Mouse (Mus musculus) urinary bladder, postnatal 36 days (tissue): ENCODE measurements around the gene Scin.
"Not testable (repeated sequence)": the region's sequence is repeated elsewhere in the genome, so short reads cannot be mapped to it uniquely, and the experiment has no call there.

Source experiments
- DNase-seq, 2 experiments: peaks; one replicate each; pipeline ENCODE4 v3.0.0; 2022; ENCODE audit warnings: low spot score in 2 of 2, mixed read lengths in 1 of 2

The Scin gene

DNA sequence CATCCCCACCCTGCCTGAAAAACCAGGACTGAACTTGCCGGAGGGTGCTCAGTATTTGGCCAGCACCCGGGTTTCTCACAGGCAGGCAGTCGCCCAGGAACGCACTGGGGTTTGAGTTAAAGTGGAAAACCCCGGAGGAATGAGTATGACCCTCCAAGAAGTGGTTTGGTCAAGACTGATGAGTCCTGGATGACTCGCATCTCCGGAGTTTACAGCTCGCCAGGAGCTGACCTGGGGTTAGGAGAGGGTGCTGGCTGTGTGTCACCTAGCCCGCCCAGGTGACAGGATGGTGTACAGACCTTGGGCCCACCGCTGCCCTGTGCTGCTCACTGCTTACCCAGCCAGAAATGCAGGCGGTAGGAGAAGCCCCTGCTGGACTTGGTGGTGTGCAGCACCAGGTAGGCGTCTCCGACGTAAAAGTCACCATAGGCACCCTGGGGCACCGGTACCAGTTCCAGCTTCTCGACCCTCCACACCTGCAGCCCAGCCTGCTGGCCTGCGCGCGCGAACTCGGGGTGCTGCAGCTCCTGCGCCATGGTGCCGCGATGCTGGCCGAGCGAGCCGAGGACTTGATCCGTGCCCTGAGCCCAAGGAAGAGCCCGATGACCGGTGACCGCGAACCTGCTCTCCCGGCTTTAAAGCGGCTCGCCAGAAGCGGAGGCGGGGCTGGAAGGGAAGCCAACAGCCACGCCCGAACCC, at the start of gene Scin:
TSS of gene Scin (minus strand) at position 656 of the 699 bp plus-strand sequence.
- DNase-seq: peak; percentile 10 to 33

DNA sequence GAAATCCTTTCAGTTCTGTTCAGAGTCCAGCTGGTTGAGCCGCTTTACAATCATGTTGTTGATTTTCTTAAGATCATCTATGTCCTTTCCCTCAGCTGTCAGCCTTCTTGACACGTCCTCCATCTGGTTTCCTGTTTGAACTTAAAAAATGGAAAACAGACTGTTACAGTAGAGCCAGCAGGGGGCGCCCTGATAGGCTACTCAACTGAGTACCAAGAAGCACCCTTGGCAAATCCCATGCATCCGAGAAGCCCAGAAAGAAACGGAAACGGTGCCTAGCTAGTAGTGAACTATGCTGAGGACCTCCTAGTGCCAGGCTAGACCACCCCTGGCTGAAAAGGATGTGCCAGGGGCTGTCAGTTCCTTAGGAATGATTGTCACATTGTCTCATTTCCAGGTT, 43.1 kb upstream of the Scin start:
- no peak for DNase-seq

DNA sequence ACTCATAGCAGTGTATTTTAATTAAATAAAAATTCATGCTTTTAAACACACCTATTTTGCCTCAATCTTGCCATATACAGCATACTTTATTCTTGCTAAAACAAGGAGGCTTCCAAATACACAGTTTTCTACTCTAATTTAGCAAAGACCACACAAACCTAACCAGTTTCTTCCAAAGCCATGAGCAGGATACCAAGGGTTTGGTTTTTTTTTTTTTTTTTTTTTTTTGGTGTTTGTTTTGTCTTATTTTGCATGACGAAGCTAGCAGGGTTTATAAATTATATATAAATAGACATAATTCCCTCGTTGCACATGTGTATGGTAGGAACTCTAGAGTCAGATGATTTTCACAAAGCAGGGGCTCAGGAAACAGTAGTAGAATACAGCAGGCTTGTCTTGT, 42.1 kb upstream of the Scin start:
- no peak for DNase-seq

DNA sequence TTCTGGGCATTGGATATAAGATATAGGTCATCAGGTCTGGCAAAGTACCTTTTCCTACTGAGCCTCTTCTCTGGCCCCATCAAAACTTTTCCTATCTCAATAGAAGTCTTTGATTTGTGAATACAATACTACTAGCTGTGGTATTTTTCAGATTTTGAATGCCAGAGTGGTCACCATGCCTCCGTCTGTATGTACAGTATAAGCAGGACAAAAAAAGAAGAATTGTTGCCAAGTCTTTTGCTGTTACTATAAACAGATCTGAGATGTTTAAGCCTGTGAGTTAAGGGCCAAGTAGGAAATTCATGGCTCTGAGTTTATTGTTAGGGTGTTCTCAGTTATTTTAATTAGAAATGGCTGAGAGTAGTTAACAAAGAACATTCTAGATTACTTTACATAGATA, 41.1 kb upstream of the Scin start:
- DNase-seq: not testable (repeated sequence)

DNA sequence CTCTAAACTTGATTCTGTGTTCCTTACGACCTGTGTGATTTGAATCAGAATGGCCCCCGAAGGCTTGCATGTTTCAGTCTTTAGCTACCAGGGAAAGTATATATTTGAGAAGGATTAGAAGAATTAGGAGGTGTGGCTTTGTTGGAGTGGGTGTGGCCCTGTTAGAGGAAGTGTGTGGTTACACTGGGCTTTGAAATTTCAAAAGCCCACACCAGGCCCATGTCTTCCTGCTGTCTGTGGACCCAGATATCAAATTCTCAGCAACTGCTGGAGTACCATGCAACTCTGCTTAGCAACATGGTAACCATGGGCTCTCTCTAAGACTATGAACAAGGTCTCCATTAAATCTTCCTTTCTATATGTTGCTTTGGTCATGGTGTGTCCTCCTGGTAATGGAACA, 37.6 kb upstream of the Scin start:
- no peak for DNase-seq

DNA sequence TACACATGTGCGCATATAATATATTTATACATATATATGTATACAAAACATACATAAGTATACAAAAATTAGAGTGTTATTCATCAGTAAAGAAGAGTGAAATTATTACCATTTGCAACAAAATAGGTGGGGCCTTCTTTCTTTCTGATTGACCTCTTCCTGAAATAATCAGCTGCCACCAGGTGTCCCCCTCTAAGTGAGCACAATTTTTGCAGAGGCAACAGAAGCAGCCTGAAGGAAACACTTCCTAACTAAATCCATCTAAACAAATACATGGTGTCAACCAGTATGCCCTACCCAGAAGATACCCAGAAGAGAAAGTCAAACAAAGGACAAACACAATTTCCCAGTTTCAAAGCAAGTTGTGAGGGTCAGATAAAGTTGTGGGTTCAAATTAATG, 35.6 kb upstream of the Scin start:
- no peak for DNase-seq

DNA sequence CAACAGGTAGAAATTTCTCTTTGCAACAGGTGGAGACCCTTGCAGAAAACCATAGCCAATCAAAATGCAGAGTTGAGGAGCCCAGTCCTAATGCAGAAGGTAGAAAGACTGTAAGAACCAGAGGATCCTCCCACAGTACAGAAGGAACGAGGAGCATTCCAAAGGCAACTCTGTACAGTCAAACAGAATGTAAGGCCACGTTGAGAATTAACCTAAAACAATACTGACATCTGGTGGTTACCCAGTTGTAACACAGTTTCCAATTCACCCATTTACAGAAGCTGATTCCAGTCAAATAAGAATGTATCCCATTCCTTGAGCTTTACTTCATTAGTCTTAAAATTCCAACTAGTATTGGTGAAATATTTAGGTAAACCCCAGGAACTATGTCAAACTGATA, 30.6 kb upstream of the Scin start:
- DNase-seq: no peak

DNA sequence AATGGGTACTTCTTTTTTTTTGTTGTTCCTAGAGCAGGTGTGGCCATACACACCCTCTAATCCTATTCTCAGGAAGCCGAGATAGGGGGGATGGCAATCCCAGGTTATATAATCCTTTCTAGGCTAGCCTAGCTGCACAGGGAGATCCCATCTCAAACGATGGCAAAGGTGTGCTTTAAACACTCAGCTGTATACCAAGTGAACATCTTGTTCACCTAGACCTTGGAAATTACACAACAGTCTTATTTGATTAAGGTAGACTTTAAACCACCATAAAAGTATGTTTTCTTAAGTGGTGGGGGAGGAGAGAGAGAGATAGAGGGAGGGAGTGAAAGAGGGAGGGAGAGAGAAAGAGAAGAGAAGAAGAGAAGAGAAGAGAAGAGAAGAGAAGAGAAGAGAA, 26.7 kb upstream of the Scin start:
- DNase-seq: no peak

DNA sequence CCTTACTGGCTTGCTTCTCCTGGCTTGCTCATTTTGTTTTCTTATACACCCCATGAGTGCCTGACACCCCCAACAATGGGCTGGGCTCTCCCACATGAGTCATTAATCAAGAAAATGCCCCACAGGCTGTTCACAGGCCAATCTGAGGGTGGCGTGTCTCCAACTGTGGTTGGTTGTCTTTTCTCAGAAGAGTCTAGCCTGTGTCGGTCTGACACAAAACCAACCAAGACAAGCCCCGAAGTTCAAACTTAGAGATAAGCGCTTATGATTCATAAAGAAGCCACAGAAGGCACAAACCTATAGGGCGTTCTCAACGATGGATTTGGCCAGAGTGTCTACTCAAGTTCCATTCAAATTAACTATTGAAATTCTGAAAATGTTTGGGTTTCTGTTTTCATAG, 20.2 kb upstream of the Scin start:
- no peak for DNase-seq

DNA sequence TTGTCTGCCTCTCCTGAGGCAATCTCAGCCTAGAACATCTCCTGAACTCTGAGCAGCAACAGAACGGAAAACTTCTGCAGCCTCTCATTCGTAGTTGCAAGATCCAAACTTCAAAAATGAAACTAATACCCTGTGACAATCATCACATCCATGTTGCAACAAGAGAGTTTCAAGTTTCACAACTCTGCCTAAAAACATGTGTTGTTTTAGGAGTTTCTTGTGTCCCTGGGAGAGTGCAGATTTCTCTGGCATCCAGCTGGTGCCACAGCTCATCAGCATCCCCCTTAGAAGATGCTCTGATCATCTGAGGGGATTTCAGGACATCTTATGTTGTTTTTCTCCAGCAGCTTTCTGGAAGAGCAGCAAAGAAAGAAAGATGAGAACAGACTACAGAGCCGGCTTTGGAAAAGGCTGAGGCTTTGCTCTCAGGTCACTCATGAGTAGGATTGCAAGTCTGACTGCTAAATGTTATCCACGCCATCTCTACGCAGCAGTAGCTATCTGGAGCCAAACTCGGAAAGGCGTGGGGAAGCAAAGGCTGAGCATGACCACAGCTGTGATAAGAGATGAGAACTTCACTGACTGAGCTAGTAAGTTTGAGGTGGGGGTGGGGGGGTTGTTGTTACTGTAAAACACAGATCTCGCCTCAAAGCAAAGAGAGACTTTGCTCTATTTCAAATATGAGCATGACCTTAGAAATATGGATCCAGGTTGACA, 18.5 kb upstream of the Scin start:
- DNase-seq: no peak

DNA sequence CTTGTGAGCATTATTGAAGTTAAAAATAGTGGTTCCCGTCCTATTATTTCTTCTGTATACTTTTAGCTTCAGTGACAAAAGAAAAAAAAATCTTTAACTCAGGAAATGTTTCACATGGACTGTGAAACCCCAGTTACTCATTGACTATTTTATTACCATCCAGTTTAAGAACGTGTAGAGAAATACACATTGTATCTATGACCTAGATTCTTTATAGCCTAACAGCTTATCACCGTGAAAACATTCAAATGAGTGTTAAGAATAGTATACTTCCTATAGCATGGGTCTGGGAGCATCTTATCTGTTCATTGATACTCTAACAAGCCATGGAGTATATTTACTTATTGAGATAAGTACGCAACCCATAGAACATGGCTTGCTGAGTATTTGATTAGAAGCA, 13.3 kb upstream of the Scin start:
- no peak for DNase-seq

DNA sequence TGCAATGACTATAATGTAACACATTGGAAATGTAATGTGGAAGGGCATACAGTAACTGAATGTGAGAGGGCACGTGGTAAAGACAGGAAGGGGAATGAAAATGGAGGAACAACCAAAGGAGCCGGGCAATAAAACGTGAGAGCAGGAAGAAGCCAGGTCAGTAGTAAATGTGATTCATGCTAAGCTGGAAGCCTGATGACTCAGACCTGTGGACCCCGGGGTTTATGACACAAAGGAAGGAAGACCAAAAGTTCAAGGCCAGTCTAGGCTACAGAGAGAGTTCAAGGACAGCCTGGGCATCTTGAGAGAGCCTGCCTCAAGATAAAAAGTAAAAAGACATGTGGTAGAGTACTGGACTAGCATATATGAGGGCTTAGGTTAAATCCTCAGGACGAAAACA, 12.5 kb upstream of the Scin start:
- DNase-seq: no peak

DNA sequence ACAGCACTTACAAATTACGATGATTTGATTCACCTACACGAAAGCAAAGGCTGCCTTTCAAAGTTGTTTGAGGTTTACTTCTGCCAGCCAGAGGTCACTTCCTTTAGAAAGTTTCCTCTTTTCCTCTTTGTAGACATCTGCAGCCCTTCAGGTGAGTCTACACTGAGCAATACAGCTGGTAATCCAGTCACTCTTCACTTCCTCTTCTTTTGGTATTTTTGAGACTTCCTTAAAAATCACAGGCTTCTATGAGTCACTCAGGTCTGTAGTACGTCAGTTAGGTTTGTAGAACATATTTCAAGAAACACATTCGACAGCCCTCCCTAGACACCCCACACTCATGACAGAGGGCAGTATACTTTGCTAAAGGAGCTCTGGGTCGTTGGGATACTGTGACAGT, 6.7 kb upstream of the Scin start:
- DNase-seq: no peak

DNA sequence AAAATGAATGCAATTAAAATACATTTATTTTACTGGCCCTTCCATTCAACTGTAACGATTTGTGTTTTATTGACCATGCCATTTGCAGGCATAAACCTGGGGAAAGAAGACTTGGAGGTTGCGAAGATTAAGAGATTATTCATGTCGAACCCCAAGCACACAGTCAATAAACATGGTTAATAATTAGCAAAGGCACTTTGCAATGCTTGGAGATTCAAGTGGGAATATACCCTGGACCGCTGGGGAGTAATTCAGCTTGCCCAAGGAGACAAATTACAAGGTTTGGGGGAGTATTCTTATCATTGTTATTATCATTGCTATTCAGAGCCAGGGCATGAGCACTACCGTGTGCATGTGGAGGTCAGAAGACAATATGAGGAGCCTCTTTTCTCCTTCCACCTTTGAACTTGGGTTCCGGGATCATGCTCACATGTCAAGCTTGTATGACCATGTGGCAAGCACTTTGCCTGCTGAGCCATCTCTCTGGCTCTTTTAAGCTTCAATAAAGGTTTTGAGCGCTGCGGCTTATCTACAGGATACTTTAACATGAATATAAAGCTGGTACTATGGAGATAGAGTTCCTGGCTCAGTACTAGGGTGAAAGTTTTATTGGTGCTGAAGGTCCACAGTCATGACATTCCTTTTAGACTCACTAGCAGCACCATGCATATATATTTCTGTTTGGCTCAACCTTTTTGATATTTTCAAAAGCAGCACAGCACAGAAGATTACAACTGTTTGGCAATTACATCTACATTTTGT, 5.6 kb upstream of the Scin start:
- DNase-seq: no peak

DNA sequence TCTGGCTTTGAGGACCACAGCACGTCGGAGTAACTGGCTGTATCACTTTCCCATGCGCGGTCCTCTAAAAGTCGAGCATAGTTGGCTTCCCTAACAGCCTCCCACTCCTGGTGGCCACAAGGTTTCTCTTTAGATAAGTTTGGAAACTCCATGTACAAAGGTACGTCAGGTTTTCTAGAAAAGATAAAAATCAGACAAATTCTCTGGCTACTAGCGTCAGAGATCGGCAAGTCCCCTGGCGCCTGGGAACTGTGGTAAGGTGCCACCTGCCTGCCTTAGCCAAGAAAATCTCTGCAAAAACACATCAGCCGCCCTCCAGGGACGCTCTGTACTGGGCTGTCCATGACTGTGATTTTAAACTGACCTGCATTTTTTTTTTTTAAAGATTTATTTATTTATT, 501 bp upstream of the Scin start:
- no peak for DNase-seq

DNA sequence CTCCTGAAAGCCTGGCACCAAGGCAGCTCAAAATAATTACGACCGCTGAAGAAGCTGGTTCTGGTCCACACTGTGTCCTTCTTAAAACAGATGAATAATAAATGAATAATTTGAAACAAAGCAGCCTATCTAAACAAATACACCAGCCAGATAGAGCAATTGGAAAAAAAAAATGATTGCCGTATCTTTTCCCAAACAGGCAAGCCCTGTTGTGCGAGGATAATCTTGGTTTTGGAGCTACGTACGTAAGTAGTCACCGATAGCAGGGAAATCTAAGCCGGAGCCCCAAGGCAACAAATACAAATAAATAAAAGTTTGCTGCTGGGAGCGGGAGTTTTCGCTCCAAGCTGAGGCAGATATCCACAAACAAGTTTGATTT, 845 bp downstream of the Scin start:
- DNase-seq: no peak

DNA sequence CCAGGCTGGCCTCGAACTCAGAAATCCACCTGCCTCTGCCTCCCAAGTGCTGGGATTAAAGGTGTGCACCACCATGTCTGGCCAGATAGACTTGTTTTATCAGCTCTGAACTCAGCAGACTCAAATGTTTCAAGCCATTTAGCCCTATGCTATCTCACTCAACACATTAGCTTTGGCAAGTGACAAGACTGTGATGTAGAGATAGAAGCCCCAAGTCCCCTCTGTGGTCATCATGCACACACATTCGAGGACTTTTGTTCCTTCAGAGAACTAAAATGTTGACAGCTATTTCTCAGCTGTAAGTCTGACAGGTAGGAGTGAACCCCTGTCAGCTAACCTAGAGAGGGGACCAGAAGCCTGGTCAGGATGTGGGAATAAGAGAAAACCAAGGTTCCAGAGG, 15.2 kb downstream of the Scin start:
- DNase-seq: no peak

DNA sequence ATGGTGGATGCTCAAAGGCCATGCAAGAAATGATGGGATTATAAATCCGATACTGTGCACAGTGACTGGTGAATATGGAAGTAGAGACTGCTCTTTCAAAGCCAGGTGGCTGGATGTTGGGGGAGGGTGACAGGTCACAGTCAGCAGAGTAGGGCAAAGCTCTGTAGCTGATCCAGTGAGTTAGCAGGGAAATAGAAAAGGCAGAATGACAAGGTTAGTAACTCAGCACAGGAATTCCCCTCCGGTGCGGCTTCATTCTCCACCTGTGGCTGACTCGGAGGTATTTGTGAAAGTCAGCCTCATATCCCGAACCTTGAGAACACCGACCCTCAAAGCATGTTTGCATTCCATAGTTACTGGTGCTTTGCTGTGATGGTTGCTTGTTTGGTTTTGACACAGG, 17.0 kb downstream of the Scin start:
- no peak for DNase-seq

DNA sequence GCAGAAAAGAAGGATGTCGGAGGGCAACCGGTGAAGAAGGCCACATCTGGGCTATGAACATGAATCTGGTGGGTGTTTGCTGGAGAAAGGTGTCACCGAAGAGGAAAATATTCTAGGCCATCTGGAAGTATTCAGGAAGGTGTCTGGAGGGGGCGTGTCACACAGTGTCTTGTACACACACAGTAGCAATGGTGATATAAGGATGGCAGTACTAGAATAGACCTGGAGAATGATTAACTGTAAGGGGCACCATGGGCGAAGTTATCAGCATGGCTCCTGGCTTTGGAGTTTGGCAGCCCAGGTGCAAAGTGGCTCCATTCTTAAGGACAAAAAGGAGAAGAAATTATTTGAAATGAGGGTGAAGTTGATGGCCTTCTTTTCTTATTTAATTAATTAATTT, 17.8 kb downstream of the Scin start:
- no peak for DNase-seq

DNA sequence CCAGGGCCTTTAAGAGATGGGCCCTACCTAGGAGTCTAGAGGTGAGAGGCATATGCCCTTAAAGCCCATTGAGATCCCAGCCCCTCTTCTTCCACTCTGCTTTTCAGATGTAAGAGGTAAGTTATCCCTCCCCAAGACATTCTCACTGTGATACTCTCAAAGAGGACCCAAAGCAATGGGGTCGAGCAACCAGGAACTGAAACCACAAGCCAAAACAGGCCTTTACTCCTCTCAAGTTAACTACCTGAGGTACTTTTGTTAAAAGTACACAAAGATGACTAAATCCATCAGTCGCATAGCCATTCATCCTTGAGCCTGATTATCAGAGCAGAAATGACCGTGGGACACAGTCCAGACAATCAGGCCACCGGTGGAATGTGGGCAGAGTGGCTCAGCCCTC, 19.1 kb downstream of the Scin start:
- no peak for DNase-seq

DNA sequence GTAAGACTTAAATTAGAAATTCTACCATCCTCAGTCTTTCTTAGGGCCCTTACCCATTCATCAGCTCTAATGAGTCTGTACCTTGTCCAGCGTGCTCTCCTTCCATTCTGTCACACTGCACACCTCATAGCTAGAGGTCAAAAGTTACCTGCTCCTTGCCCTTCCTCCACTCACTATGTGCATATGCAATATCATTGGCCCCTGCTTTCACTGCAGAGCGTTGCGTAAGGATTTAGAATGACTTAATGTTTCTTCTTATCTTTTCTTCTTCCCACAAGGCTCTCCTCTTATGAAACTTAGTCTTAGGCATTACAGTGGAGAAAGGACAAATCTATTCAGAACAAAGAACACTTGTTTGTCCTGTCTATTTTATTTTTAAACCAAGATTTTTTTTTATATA, 20.0 kb downstream of the Scin start:
- DNase-seq: no peak

DNA sequence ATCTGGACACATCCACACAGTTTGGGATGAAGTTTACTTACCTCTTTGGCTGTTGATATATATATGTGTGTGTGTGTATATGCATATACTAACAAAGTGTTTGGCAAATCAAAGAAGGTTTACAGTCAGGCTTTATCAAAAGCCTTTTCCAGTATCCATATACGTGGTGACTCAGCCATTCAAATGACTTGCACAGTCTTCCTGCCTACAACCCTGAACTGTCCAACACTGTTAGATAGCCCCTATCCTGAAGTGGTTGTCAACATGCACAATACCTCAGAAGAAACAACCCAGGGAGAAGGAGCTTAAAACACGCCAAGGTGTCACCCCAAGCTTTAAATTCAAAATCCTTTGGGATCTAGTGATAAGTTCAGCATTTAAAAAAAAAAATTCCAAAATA, 20.4 kb downstream of the Scin start:
- DNase-seq: no peak

DNA sequence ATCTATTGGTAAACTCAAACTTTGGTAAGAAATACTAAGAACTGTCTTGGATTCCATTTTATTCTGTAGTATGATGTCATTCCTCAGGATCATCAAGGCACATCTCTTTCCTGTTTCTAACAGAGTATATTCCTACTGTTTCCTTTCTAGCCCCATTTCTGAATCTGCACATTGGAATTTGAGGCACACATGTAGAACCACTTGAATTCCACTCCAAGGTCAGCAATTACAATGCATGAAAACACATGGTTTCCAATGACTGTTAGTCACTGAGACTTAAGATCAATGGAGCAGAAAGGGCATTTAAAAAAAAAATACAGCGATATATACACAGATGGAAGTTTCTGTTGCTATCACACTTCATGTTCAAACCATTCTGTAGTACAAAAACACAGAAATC, 24.8 kb downstream of the Scin start:
- DNase-seq: no peak
